Mouse (Mus musculus) liver, embryonic 14.5 days (tissue): ENCODE measurements around the gene Pttg1.

ENCODE experiments used
- CTCF ChIP-seq: IDR thresholded peaks from 2 replicates; pipeline ENCODE4 v1.5.1; 2016; ENCODE audit warnings: antibody characterized with exemption, low read depth, control low read depth
- EP300 ChIP-seq: IDR thresholded peaks from 2 replicates; pipeline ENCODE4 v1.6.1; 2016; ENCODE audit warnings: antibody characterized with exemption, low read depth

DNA sequence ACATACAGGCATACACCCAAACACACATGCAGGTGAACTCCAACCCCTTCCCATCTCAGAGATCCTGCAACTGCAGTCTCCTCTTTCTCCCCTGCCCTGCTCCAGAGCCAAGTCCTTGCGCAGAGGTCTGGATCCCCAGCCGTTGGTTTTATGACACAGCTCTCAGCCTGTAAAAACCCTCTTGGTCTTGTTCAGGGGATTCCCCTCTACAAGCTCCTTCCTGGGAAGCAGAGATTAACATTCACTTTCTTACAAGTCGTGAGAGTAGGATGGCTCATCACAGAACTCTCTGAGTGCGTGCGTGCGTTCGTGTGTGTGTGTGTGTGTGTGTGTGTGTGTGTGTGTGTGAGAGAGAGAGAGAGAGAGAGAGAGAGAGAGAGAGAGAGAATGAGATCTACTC is 15.8 kb downstream of the Pttg1 start:
- no peak for TF ChIP-seq CTCF
- TF ChIP-seq EP300 = no peak
